Mouse (Mus musculus) monocyte, adult 5-6 weeks (primary cell): ENCODE results near the gene G2e3. TPM values are rescaled to one million over a fixed set of nuclear protein-coding genes. Genes with fewer than 3 reads are reported as not detected.

Source experiments
- total RNA-seq: library from RNA; stranded (forward); fragments of 200-1000, 200-491, 200-594 nt; gene quantifications from 3 replicates; pipeline ENCODE4 v1.2.3, GENCODE M21; 2017

The G2e3 gene
- total RNA-seq, 1 experiment from 2014 or later, result 16.9 TPM

Other genes with a start within 250 kb of the G2e3 start
- 118 to 131 TPM (median 124 TPM) in 3 replicates for gene Scfd1, start 29.4 kb downstream of the G2e3 start, total RNA-seq
- 0.58 TPM in 1 of 3 replicates, not detected in the others for gene Coch, start 245.3 kb downstream of the G2e3 start, total RNA-seq